Mouse (Mus musculus): ENCODE results near the gene Dop1b. TPM values are rescaled to one million over a fixed set of nuclear protein-coding genes. Genes with fewer than 3 reads are reported as not detected.
"Not testable (repeated sequence)": the region's sequence is repeated elsewhere in the genome, so short reads cannot be mapped to it uniquely, and the experiment has no call there.

The Dop1b gene
- polyA plus RNA-seq, 1 experiment from 2014 or later, result 11.7 TPM

- H3K4me1 ChIP-seq (ENCODE audit: control insufficient read depth, insufficient read depth, low read length), result no peaks in the 10 kb centered on the region
- no peaks in the 10 kb centered on the region for H3K36me3 ChIP-seq (ENCODE audit: control insufficient read depth, insufficient read depth, low read length)
- no peaks in the 10 kb centered on the region for H3K9me3 ChIP-seq (ENCODE audit: control insufficient read depth, low read length)
- H3K27ac ChIP-seq (ENCODE audit: low read depth, low read length), result no peak overlapping the region
- no peak overlapping the region for H3K4me2 ChIP-seq
- no peak for ATAC-seq (ENCODE audit: low FRiP score)
- 76% methylated on average over 4 of the region's 4 CpGs for WGBS
- no peak overlapping the region for H3K9ac ChIP-seq (ENCODE audit: low read length)
- H3K27me3 ChIP-seq (ENCODE audit: control insufficient read depth, insufficient read depth, low read length), result no peaks in the 10 kb centered on the region
- no peak overlapping the region for H3K4me3 ChIP-seq (ENCODE audit: low read depth, low read length)
- no peak for DNase-seq (ENCODE audit: low spot score, missing footprints)
Observed at GRCm38 (mm10) chr16:93764597-93764996, 52.9 kb downstream of the Dop1b start.

GRCm38 (mm10) chr16:93766956-93767355, 55.3 kb downstream of the Dop1b start:
- Histone ChIP-seq H3K36me3 (ENCODE audit: control insufficient read depth, insufficient read depth, low read length) (no peaks in the 10 kb centered on the region), H3K4me1 (ENCODE audit: control insufficient read depth, insufficient read depth, low read length) (no peaks in the 10 kb centered on the region), H3K9ac (ENCODE audit: low read length) (no peak overlapping the region), H3K9me3 (ENCODE audit: control insufficient read depth, low read length) (no peaks in the 10 kb centered on the region), H3K27ac (ENCODE audit: low read depth, low read length) (no peak overlapping the region), H3K27me3 (ENCODE audit: control insufficient read depth, insufficient read depth, low read length) (no peaks in the 10 kb centered on the region), H3K4me3 (ENCODE audit: low read depth, low read length) (no peak overlapping the region), H3K4me2 (no peak overlapping the region)
- 56% methylated on average over 4 of the region's 4 CpGs for WGBS
- ATAC-seq (ENCODE audit: low FRiP score) (no peak), DNase-seq (ENCODE audit: low spot score, missing footprints) (no peak)

- no peaks in the 10 kb centered on the region for H3K36me3 ChIP-seq (ENCODE audit: control insufficient read depth, insufficient read depth, low read length)
- DNase-seq (ENCODE audit: low spot score, missing footprints), result peak; percentile 56
- ATAC-seq (ENCODE audit: low FRiP score), result no peak
- H3K4me3 ChIP-seq (ENCODE audit: low read depth, low read length), result no peak overlapping the region
- H3K9ac ChIP-seq (ENCODE audit: low read length), result no peak overlapping the region
- H3K4me2 ChIP-seq, result no peak overlapping the region
- WGBS, result 64% methylated on average over 6 of the region's 6 CpGs
- H3K4me1 ChIP-seq (ENCODE audit: control insufficient read depth, insufficient read depth, low read length), result no peaks in the 10 kb centered on the region
- H3K9me3 ChIP-seq (ENCODE audit: control insufficient read depth, low read length), result no peaks in the 10 kb centered on the region
- no peak overlapping the region for H3K27ac ChIP-seq (ENCODE audit: low read depth, low read length)
- no peaks in the 10 kb centered on the region for H3K27me3 ChIP-seq (ENCODE audit: control insufficient read depth, insufficient read depth, low read length)
Observed at GRCm38 (mm10) chr16:93767548-93767947, 55.8 kb downstream of the Dop1b start.

- 82% methylated on average over 15 of the region's 15 CpGs for WGBS
- ATAC-seq (ENCODE audit: low FRiP score), result no peak
- H3K9me3 ChIP-seq (ENCODE audit: control insufficient read depth, low read length), result no peaks in the 10 kb centered on the region
- H3K4me1 ChIP-seq (ENCODE audit: control insufficient read depth, insufficient read depth, low read length), result no peaks in the 10 kb centered on the region
- no peak overlapping the region for H3K9ac ChIP-seq (ENCODE audit: low read length)
- peak; percentile 8 for DNase-seq (ENCODE audit: low spot score, missing footprints)
- H3K27me3 ChIP-seq (ENCODE audit: control insufficient read depth, insufficient read depth, low read length), result no peaks in the 10 kb centered on the region
- H3K36me3 ChIP-seq (ENCODE audit: control insufficient read depth, insufficient read depth, low read length), result no peaks in the 10 kb centered on the region
- H3K4me3 ChIP-seq (ENCODE audit: low read depth, low read length), result no peak overlapping the region
- no peak overlapping the region for H3K4me2 ChIP-seq
- no peak overlapping the region for H3K27ac ChIP-seq (ENCODE audit: low read depth, low read length)
Observed at GRCm38 (mm10) chr16:93769621-93770020, 57.9 kb downstream of the Dop1b start.

GRCm38 (mm10) chr16:93770271-93770926, 58.7 kb downstream of the Dop1b start:
- H3K27ac ChIP-seq (ENCODE audit: low read depth, low read length), result no peak overlapping the region
- H3K9ac ChIP-seq (ENCODE audit: low read length), result no peak overlapping the region
- H3K4me2 ChIP-seq, result no peak overlapping the region
- H3K27me3 ChIP-seq (ENCODE audit: control insufficient read depth, insufficient read depth, low read length), result no peaks in the 10 kb centered on the region
- no peak overlapping the region for H3K4me3 ChIP-seq (ENCODE audit: low read depth, low read length)
- H3K4me1 ChIP-seq (ENCODE audit: control insufficient read depth, insufficient read depth, low read length), result no peaks in the 10 kb centered on the region
- 72% methylated on average over 32 of the region's 32 CpGs for WGBS
- peak; percentile 73 for DNase-seq (ENCODE audit: low spot score, missing footprints)
- ATAC-seq (ENCODE audit: low FRiP score), result no peak
- H3K9me3 ChIP-seq (ENCODE audit: control insufficient read depth, low read length), result no peaks in the 10 kb centered on the region
- H3K36me3 ChIP-seq (ENCODE audit: control insufficient read depth, insufficient read depth, low read length), result no peaks in the 10 kb centered on the region

- Histone ChIP-seq H3K36me3 (ENCODE audit: control insufficient read depth, insufficient read depth, low read length) (no peaks in the 10 kb centered on the region), H3K9me3 (ENCODE audit: control insufficient read depth, low read length) (no peaks in the 10 kb centered on the region), H3K4me1 (ENCODE audit: control insufficient read depth, insufficient read depth, low read length) (no peaks in the 10 kb centered on the region), H3K9ac (ENCODE audit: low read length) (no peak overlapping the region), H3K4me3 (ENCODE audit: low read depth, low read length) (no peak overlapping the region), H3K27ac (ENCODE audit: low read depth, low read length) (no peak overlapping the region), H3K4me2 (no peak overlapping the region), H3K27me3 (ENCODE audit: control insufficient read depth, insufficient read depth, low read length) (no peaks in the 10 kb centered on the region)
- DNase-seq (ENCODE audit: low spot score, missing footprints) (peak; percentile 41), ATAC-seq (ENCODE audit: low FRiP score) (no peak)
- 88% methylated on average over 5 of the region's 5 CpGs for WGBS
Observed at GRCm38 (mm10) chr16:93774658-93775057, 63.0 kb downstream of the Dop1b start.

GRCm38 (mm10) chr16:93776468-93776867, 64.8 kb downstream of the Dop1b start:
- whole genome bisulfite sequencing, result 90% methylated on average over 5 of the region's 5 CpGs
- H3K36me3 ChIP-seq (ENCODE audit: control insufficient read depth, insufficient read depth, low read length), result no peaks in the 10 kb centered on the region

GRCm38 (mm10) chr16:93777247-93777999, 65.7 kb downstream of the Dop1b start:
- Histone ChIP-seq H3K27me3 (ENCODE audit: control insufficient read depth, insufficient read depth, low read length) (no peaks in the 10 kb centered on the region), H3K4me2 (no peak overlapping the region), H3K27ac (ENCODE audit: low read depth, low read length) (no peak overlapping the region), H3K36me3 (ENCODE audit: control insufficient read depth, insufficient read depth, low read length) (no peaks in the 10 kb centered on the region), H3K4me3 (ENCODE audit: low read depth, low read length) (no peak overlapping the region), H3K9ac (ENCODE audit: low read length) (no peak overlapping the region), H3K9me3 (ENCODE audit: control insufficient read depth, low read length) (no peaks in the 10 kb centered on the region), H3K4me1 (ENCODE audit: control insufficient read depth, insufficient read depth, low read length) (no peaks in the 10 kb centered on the region)
- ATAC-seq (ENCODE audit: low FRiP score), result no peak
- 62% methylated on average over 14 of the region's 14 CpGs for WGBS
- no peak for DNase-seq (ENCODE audit: low spot score, missing footprints)

More at GRCm38 (mm10) chr16:93776468-93776867, 64.8 kb downstream of the Dop1b start:
- Histone ChIP-seq H3K27ac (ENCODE audit: low read depth, low read length) (no peak overlapping the region), H3K27me3 (ENCODE audit: control insufficient read depth, insufficient read depth, low read length) (no peaks in the 10 kb centered on the region), H3K4me3 (ENCODE audit: low read depth, low read length) (no peak overlapping the region), H3K9ac (ENCODE audit: low read length) (no peak overlapping the region), H3K9me3 (ENCODE audit: control insufficient read depth, low read length) (no peaks in the 10 kb centered on the region), H3K4me2 (no peak overlapping the region), H3K4me1 (ENCODE audit: control insufficient read depth, insufficient read depth, low read length) (no peaks in the 10 kb centered on the region)
- no peak for ATAC-seq (ENCODE audit: low FRiP score)
- peak; percentile 49 for DNase-seq (ENCODE audit: low spot score, missing footprints)

- H3K9me3 ChIP-seq (ENCODE audit: control insufficient read depth, low read length); H3K27me3 ChIP-seq (ENCODE audit: control insufficient read depth, insufficient read depth, low read length); DNase-seq (ENCODE audit: low spot score, missing footprints); H3K27ac ChIP-seq (ENCODE audit: low read depth, low read length); H3K4me1 ChIP-seq (ENCODE audit: control insufficient read depth, insufficient read depth, low read length); H3K9ac ChIP-seq (ENCODE audit: low read length); H3K36me3 ChIP-seq (ENCODE audit: control insufficient read depth, insufficient read depth, low read length); H3K4me3 ChIP-seq (ENCODE audit: low read depth, low read length); H3K4me2 ChIP-seq; ATAC-seq (ENCODE audit: low FRiP score): not testable (repeated sequence)
- 85% methylated on average over 4 of the region's 4 CpGs for WGBS
Observed at GRCm38 (mm10) chr16:93778393-93778792, 66.7 kb downstream of the Dop1b start.
